ENCODE assay signal across 9 mouse cellular contexts in genomic region chr12:79902163-79902562, GRCm38 (mm10).
A peak's percentile ranks its signal among the peaks of the same experiment; 100 is the strongest.
DNase-seq lines count a peak whose midpoint lies in the region; ATAC-seq and TF ChIP-seq lines count a peak whose summit lies in the region.
"Had no signal": no experiment of that assay in that cellular context is flagged by ENCODE, and none has a peak within 500 bp of the region (broad histone marks: within the 10 kb centered on the region; RNA-seq: fewer than 3 reads in every experiment).

No protein-coding gene starts in this region.

- 52% methylated on average over 7 of the region's 7 CpGs for WGBS in forebrain, embryonic 14.5 days
- WGBS in forebrain, embryonic 16.5 days = 49% methylated on average over 7 of the region's 7 CpGs
- WGBS in liver, embryonic 12.5 days (ENCODE audit: insufficient replicate concordance) = 56% methylated on average over 7 of the region's 7 CpGs
- WGBS in heart, postnatal 0 days = 50% methylated on average over 7 of the region's 7 CpGs
- 51% methylated on average over 7 of the region's 7 CpGs for WGBS in midbrain, postnatal 0 days

- no peaks in the 10 kb centered on the region for H3K36me3 ChIP-seq in forebrain, embryonic 14.5 days (ENCODE audit: control insufficient read depth, insufficient read depth, low read length)
- no peaks in the 10 kb centered on the region for H3K36me3 ChIP-seq in forebrain, embryonic 16.5 days (ENCODE audit: control insufficient read depth, insufficient read depth)
- H3K36me3 ChIP-seq in liver, embryonic 12.5 days = no peaks in the 10 kb centered on the region
- no peaks in the 10 kb centered on the region for H3K36me3 ChIP-seq in heart, postnatal 0 days (replicated peaks; ENCODE audit: control insufficient read depth, insufficient read depth, low read length)
- H3K36me3 ChIP-seq in midbrain, postnatal 0 days (ENCODE audit: insufficient read depth, low read length) = no peaks in the 10 kb centered on the region

- H3K4me3 ChIP-seq in forebrain, embryonic 14.5 days (ENCODE audit: low read depth, low read length) = no peak overlapping the region
- no peak overlapping the region for H3K4me3 ChIP-seq in forebrain, embryonic 16.5 days (replicated peaks; ENCODE audit: low read length)
- no peak overlapping the region for H3K4me3 ChIP-seq in liver, embryonic 12.5 days
- H3K4me3 ChIP-seq in heart, postnatal 0 days (ENCODE audit: low read depth, low read length) = no peak overlapping the region
- no peak overlapping the region for H3K4me3 ChIP-seq in midbrain, postnatal 0 days (ENCODE audit: low read depth, low read length)

- H3K27ac ChIP-seq in forebrain, embryonic 14.5 days (ENCODE audit: low read depth, low read length) = 0 out of 2 replicates have a peak overlapping the region, but pooled peaks have one; percentile 14
- H3K27ac ChIP-seq in forebrain, embryonic 16.5 days (ENCODE audit: low read length) = no peak overlapping the region
- peak overlapping the region; percentile 46 for H3K27ac ChIP-seq in liver, embryonic 12.5 days
- H3K27ac ChIP-seq in heart, postnatal 0 days (ENCODE audit: low read depth) = peak overlapping the region; percentile 84
- H3K27ac ChIP-seq in midbrain, postnatal 0 days (ENCODE audit: low read depth, low read length) = peak overlapping the region; percentile 55; the same call in 1 of the 2 replicates

- H3K4me2 ChIP-seq in forebrain, embryonic 14.5 days (ENCODE audit: low read length) = no peak overlapping the region
- no peak overlapping the region for H3K4me2 ChIP-seq in forebrain, embryonic 16.5 days (ENCODE audit: low read length)
- H3K4me2 ChIP-seq in liver, embryonic 12.5 days = no peak overlapping the region
- H3K4me2 ChIP-seq in heart, postnatal 0 days (ENCODE audit: low read depth, low read length) = no peak overlapping the region
- H3K4me2 ChIP-seq in midbrain, postnatal 0 days (ENCODE audit: low read depth, low read length, poor library complexity, severe bottlenecking) = no peak overlapping the region

- H3K9me3 ChIP-seq in forebrain, embryonic 14.5 days (replicated peaks; ENCODE audit: control insufficient read depth, low read length) = peaks cover 3% of the 10 kb centered on the region; the same call in 1 of the 2 replicates
- peaks cover 4% of the 10 kb centered on the region for H3K9me3 ChIP-seq in forebrain, embryonic 16.5 days (ENCODE audit: control insufficient read depth, low read length)
- no peaks in the 10 kb centered on the region for H3K9me3 ChIP-seq in liver, embryonic 12.5 days (replicated peaks)
- H3K9me3 ChIP-seq in heart, postnatal 0 days (replicated peaks; ENCODE audit: control insufficient read depth, low read length) = no peaks in the 10 kb centered on the region
- H3K9me3 ChIP-seq in midbrain, postnatal 0 days (ENCODE audit: low read length) = no peaks in the 10 kb centered on the region

- ATAC-seq in forebrain, embryonic 14.5 days = no peak
- no peak for ATAC-seq in forebrain, embryonic 16.5 days
- ATAC-seq in liver, embryonic 12.5 days = no peak
- no peak for ATAC-seq in heart, postnatal 0 days (ENCODE audit: insufficient read depth, low read depth)
- no peak for ATAC-seq in midbrain, postnatal 0 days (ENCODE audit: low FRiP score)
- ATAC-seq: Patski had no signal

- TF ChIP-seq CTCF in heart, postnatal 0 days (IDR thresholded peaks at IDR 0.05; ENCODE audit: low read depth) = no peak
- no peak for TF ChIP-seq CTCF in midbrain, postnatal 0 days (IDR thresholded peaks at IDR 0.05)

- H3K9ac ChIP-seq in forebrain, embryonic 14.5 days (ENCODE audit: low read length) = no peak overlapping the region
- H3K9ac ChIP-seq in forebrain, embryonic 16.5 days (replicated peaks; ENCODE audit: low read depth, low read length) = no peak overlapping the region
- no peak overlapping the region for H3K9ac ChIP-seq in liver, embryonic 12.5 days
- H3K9ac ChIP-seq in heart, postnatal 0 days (replicated peaks; ENCODE audit: low read depth, low read length) = no peak overlapping the region
- no peak overlapping the region for H3K9ac ChIP-seq in midbrain, postnatal 0 days (replicated peaks; ENCODE audit: low read length, poor library complexity, severe bottlenecking)

- DNase-seq in forebrain, embryonic 14.5 days (ENCODE audit: low spot score) = no peak
- DNase-seq in liver = no peak
- DNase-seq in heart, postnatal 0 days (ENCODE audit: low spot score) = peak; percentile 43
- DNase-seq in midbrain, postnatal 0 days (ENCODE audit: low spot score) = no peak
- no peak for DNase-seq in adrenal gland, postnatal 25 days
- no peak for DNase-seq in adrenal gland, postnatal 14 days

- 0 out of 2 replicates have a peak, but pooled peaks have one; percentile 35 for TF ChIP-seq EP300 in heart, postnatal 0 days (IDR thresholded peaks at IDR 0.05; ENCODE audit: low read depth)

- no peaks in the 10 kb centered on the region for H3K27me3 ChIP-seq in forebrain, embryonic 14.5 days (replicated peaks; ENCODE audit: control insufficient read depth, insufficient read depth, low read length)
- no peaks in the 10 kb centered on the region for H3K27me3 ChIP-seq in forebrain, embryonic 16.5 days (replicated peaks; ENCODE audit: control insufficient read depth, insufficient read depth, low read length)
- no peaks in the 10 kb centered on the region for H3K27me3 ChIP-seq in liver, embryonic 12.5 days (replicated peaks)
- no peaks in the 10 kb centered on the region for H3K27me3 ChIP-seq in heart, postnatal 0 days (ENCODE audit: control insufficient read depth, insufficient read depth, low read length)
- no peaks in the 10 kb centered on the region for H3K27me3 ChIP-seq in midbrain, postnatal 0 days (ENCODE audit: insufficient read depth, low read length)
- H3K27me3 ChIP-seq: Patski had no signal

- H3K4me1 ChIP-seq in forebrain, embryonic 14.5 days (ENCODE audit: control insufficient read depth, insufficient read depth, low read length) = peaks cover 2% of the 10 kb centered on the region; the same call in 1 of the 2 replicates
- H3K4me1 ChIP-seq in forebrain, embryonic 16.5 days (replicated peaks; ENCODE audit: control insufficient read depth, insufficient read depth, low read length) = peaks cover 7% of the 10 kb centered on the region; the same call in 1 of the 2 replicates
- H3K4me1 ChIP-seq in liver, embryonic 12.5 days = peaks cover 36% of the 10 kb centered on the region
- peaks cover 51% of the 10 kb centered on the region for H3K4me1 ChIP-seq in heart, postnatal 0 days (ENCODE audit: control insufficient read depth, insufficient read depth)
- no peaks in the 10 kb centered on the region for H3K4me1 ChIP-seq in midbrain, postnatal 0 days (ENCODE audit: insufficient read depth, low read length)
